Mouse (Mus musculus) olfactory bulb, adult 2 months (tissue): ENCODE results near the gene Rgs14.

Experiments
- CTCF ChIP-seq: fragments of 200-500 bp; IDR thresholded peaks from 2 replicates; pipeline ENCODE4 v1.5.1; 2012; ENCODE audit warnings: low read depth, mild to moderate bottlenecking, low read length, moderate library complexity; ENCODE audit not compliant: insufficient read depth
- POLR2A ChIP-seq: fragments of 200-500 bp; IDR thresholded peaks from 2 replicates; pipeline ENCODE4 v1.6.1; 2012; ENCODE audit warnings: mild to moderate bottlenecking, low read depth, low read length, moderate library complexity; ENCODE audit not compliant: insufficient read depth

- no peak for TF ChIP-seq POLR2A
- peak; percentile 76; the same call in 1 of the 2 replicates for TF ChIP-seq CTCF
Observed at GRCm38 (mm10) chr13:55418004-55418403, 48.5 kb downstream of the Rgs14 start.
